Mouse (Mus musculus) gastrocnemius, adult 18-20 months (tissue): ENCODE results near the gene Mrps16. TPM values are rescaled to one million over a fixed set of nuclear protein-coding genes. Genes with fewer than 3 reads are reported as not detected.

Experiments used
- DNase-seq: peaks from one replicate; pipeline ENCODE4 v3.0.0; 2021; ENCODE audit warnings: low spot score
- total RNA-seq, 2 experiments: library from RNA; stranded (reverse); gene quantifications; 2 replicates each; pipeline ENCODE4 v1.2.3; 2021

Gene Mrps16
- total RNA-seq, 2 experiments from 2014 or later: 50.8 to 54.9 TPM

DNA sequence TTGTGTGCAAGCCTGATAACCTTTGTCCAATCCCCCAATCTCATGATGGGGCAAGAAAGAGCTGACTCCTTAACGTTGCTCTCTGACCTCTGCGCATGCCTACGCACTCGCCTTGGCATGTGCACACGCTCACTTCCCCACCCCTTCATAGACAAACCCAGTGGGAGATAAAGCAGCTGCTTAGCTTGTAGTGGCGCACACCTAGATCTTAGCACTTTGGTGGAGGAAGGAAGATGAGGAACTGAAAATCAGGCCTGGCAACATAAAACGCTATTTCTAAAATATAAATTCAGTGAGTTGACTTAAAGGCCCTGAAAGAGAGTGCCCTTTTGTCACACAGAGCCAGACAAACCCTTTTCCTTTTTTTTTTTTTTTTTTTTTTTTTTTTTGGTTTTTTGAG, 22.6 kb downstream of the Mrps16 start:
- no peak for DNase-seq

DNA sequence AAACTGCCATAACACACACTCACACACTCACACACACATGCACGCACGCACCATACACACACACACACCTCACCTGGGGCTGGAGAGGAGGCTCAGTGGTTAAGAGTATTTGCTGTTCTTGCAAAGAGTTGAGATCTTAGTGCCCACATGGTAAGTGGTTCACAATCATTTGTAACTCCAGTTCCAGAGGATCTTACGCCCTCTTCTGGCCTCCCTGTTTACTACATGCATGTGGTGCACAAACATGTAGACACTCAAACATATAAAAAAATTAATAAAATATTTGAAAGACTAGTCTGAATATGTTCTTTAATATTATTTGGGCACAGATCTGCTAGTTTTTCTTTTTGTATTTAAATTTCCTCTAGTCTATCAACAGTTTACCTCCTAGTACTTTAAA, 25.2 kb downstream of the Mrps16 start:
- DNase-seq: no peak

DNA sequence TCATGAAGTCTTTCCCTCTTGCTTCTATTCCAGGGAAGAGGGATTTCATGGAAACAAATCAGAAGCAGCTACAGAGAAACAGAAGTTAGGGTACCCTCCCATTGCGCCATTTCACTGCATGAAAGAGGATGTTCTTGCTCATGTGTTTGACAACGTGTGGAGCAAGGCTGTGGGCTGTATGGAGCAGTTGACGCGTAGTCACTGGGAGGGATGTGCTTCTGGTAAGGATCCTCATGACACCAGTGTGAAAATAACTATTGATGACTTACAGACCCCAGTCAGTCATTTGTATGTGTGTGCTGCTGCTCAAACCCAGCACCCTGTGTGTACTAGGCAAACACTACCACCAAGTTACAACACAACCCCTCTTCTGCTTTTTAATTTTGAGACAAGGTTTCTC, 30.2 kb downstream of the Mrps16 start:
- no peak for DNase-seq

DNA sequence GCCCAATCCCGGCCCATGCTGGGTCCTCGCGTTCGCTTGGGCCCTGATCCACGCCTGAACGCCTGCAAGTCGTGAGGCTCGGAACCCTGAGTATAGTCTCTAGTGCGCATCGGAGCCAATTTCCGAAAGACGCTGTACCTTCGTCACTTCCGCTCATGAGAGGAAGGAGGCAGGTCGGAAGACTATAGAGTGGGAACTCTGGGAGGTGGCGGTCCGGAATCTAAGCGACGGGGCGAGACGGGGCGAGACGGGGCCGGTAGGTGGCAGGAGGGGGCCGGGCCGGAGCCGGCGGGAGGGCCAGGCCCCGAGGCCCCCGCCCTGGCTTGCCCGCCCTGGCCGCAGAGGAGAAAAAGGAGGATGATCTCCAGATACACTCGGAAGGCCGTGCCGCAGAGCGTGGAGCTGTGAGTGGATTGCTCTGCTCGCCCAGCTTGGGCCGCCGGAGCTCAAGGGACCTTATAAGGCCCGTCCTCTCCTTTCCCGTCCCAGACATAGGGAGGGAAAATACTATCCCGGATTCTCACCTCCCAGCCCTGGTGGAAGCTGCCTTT, 45.4 kb downstream of the Mrps16 start, which contains the start of the genes Ecd and Fam149b:
Gene Ecd, minus strand, starts transcription at position 131 of the 551 bp plus-strand sequence.
Gene Fam149b, plus strand, starts transcription at position 172 of the 551 bp plus-strand sequence.
- DNase-seq: peak; percentile 96

DNA sequence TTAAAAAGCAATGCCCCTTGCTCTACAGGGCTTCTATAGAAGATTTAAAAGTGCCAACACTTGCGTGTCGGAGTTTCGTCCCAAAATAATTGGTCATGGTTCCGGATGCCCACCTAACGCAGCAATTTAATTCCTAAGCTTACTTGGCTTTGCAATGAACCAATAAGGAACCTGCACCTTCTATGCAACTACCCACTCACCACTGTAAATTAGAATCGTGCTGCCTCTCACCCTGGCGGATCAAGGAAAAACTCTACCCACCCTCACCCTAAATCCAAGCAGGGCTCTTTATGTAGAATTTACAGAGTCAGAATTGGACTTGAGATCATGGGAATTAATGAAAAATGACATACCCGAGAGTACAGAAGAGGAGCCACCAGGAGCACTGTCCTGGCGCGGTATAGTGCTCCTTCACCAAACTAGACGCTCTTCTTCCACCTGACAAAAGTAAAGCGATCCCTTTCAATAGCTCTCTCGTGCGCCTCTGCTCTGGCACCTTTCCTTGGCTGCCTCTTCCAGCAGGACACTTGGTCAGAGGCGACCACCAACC, 45.9 kb downstream of the Mrps16 start:
- no peak for DNase-seq

DNA sequence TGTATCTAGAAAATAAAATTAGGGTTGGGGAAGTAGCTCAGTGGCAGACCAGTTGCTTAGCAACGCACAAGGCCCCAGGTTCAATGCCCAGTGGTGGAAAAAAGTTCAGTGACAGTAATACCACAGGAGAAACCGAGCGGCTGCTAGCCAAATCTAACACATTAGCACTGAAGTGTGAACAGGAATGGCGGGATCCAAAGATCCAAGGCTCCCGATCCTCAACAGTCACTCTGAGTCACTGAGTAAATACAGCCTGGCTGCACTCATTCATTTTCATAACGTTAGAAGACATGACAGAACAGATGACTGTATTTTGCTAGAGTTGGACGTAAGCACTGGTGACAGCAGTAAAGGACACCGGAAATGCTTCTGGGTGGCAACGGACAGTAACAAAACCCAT, 47.5 kb downstream of the Mrps16 start:
- DNase-seq: no peak

DNA sequence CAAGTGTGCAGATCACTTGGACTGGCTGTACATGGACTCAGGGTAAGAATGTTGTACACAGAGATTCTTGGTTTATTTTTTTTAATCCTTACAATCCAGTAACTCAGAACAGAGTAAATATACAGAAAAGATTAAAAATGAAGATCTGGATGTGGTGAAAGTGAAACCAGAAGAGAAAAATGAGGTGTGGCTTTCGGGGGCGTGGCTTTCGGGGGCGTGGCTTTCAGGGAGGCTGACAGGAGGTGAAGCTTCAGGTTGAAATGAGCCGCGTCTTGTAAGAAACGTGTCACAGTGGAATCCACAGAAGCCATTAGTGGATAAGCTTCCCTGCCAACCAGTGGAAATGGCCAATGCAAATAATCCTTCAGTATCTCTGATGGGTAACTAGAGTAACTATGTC, 52.6 kb downstream of the Mrps16 start:
- DNase-seq: no peak

DNA sequence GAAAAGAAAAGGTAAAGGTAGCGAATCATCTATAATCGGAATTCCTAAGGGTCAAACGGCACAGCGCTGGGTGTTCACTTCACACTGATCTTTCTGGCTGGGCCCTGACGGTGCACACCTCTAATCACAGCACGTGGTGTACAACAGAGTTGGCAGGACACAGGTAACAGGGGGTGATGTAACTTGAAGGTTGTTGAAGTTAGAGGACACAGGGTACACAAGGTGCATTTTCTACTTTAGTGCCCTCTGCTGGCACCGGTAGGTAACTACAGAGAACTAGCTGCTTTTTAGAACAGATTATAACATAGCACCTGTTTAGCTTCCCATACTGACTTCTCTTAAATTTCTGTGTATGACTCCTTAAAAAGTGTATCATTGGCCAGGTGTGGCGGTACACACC, 53.3 kb downstream of the Mrps16 start:
- DNase-seq: peak; percentile 14

DNA sequence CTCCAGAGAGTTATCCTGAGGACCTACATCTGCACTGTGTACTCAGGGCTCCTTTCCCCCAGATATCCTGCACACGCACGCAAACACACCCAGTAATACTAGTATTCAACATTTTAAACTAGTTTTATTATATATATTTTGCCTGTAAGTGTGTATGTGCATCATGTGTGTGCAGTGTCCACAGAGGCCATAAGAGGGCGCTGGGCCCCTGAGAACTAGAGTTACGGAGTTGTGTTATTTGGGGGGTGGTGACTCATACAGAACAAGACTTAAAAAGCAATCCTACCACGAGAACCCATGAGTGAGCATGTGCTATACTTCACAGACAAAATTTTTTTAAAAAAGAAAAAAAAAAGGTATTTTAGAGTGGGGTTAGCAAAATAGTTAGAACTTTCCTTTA, 54.0 kb downstream of the Mrps16 start:
- DNase-seq: no peak

Other genes starting within 250 kb of the Mrps16 start
- gene Kcnk5, start 211.8 kb downstream of the Mrps16 start, total RNA-seq: under 1 TPM; 0.57 to 0.59 TPM
- not detected for gene Kcnk16, start 124.4 kb downstream of the Mrps16 start, total RNA-seq
- gene Nudt13, start 98.9 kb downstream of the Mrps16 start, total RNA-seq: 10 to 100 TPM; 29.7 to 32.8 TPM
- 10 to 100 TPM; 33.1 to 36.1 TPM for gene Ecd, start 45.5 kb downstream of the Mrps16 start, total RNA-seq
- gene Fam149b, start 45.5 kb downstream of the Mrps16 start, total RNA-seq: 10 to 100 TPM; 19.8 to 21.3 TPM
- gene Dnajc9, start 4.7 kb downstream of the Mrps16 start, total RNA-seq: 10 to 100 TPM; 10.6 to 12.2 TPM
- under 1 TPM; 0.14 to 0.19 TPM for gene Cfap70, start 58.6 kb upstream of the Mrps16 start, total RNA-seq
- 10 to 100 TPM; 47.7 to 72.8 TPM for gene Anxa7, start 86.5 kb upstream of the Mrps16 start, total RNA-seq
- 100 to 1,000 TPM; 236 to 409 TPM for gene Mss51, start 103.3 kb upstream of the Mrps16 start, total RNA-seq
- 100 to 1,000 TPM; 190 to 204 TPM for gene Ppp3cb, start 152.9 kb upstream of the Mrps16 start, total RNA-seq
- 1 to 10 TPM; 3.1 to 5.1 TPM for gene Usp54, start 247.4 kb upstream of the Mrps16 start, total RNA-seq